ENCODE assay signal across 21 mouse cellular contexts in genomic region chr19:56054186-56054585, GRCm38 (mm10).
"Had no signal": no experiment of that assay in that cellular context is flagged by ENCODE, and none has a peak within 500 bp of the region (broad histone marks: within the 10 kb centered on the region; RNA-seq: fewer than 3 reads in every experiment).

No protein-coding gene starts in this region.

- H3K4me1 ChIP-seq: kidney, embryonic 15.5 days; liver, embryonic 13.5 days; midbrain, embryonic 15.5 days; neural tube, embryonic 13.5 days had no signal

- H3K9me3 ChIP-seq: kidney, embryonic 15.5 days; limb, embryonic 13.5 days; liver, embryonic 13.5 days; midbrain, embryonic 12.5 days; midbrain, embryonic 15.5 days; neural tube, embryonic 13.5 days had no signal

- H3K4me2 ChIP-seq: kidney, embryonic 15.5 days; limb, embryonic 13.5 days; liver, embryonic 13.5 days; midbrain, embryonic 12.5 days; midbrain, embryonic 15.5 days; neural tube, embryonic 13.5 days had no signal

- H3K36me3 ChIP-seq: kidney, embryonic 15.5 days; limb, embryonic 13.5 days; liver, embryonic 13.5 days; midbrain, embryonic 12.5 days; midbrain, embryonic 15.5 days; neural tube, embryonic 13.5 days had no signal

- H3K4me3 ChIP-seq: kidney, embryonic 15.5 days; limb, embryonic 13.5 days; liver, embryonic 13.5 days; midbrain, embryonic 12.5 days; midbrain, embryonic 15.5 days; neural tube, embryonic 13.5 days had no signal

- H3K9ac ChIP-seq: kidney, embryonic 15.5 days; limb, embryonic 13.5 days; liver, embryonic 13.5 days; midbrain, embryonic 12.5 days; midbrain, embryonic 15.5 days; neural tube, embryonic 13.5 days had no signal

- H3K27me3 ChIP-seq: kidney, embryonic 15.5 days; liver, embryonic 13.5 days; midbrain, embryonic 15.5 days; neural tube, embryonic 13.5 days had no signal

- ATAC-seq: midbrain, embryonic 15.5 days had no signal

- H3K27ac ChIP-seq: kidney, embryonic 15.5 days; limb, embryonic 13.5 days; liver, embryonic 13.5 days; midbrain, embryonic 12.5 days; midbrain, embryonic 15.5 days; neural tube, embryonic 13.5 days; stomach, postnatal 0 days had no signal

- DNase-seq: kidney, adult 11 months; kidney, adult 8-10 months; kidney, postnatal 10 days; kidney, postnatal 36 days; left cerebral cortex, postnatal 4 days; liver; liver, embryonic 13.5 days; lung, adult 2 months; lung, postnatal 14 days; lung, postnatal 4 days; right cerebral cortex, adult 18-20 months; right cerebral cortex, postnatal 14 days; right cerebral cortex, postnatal 4 days; thymus, adult 2 months; thymus, postnatal 25 days had no signal
